Mouse (Mus musculus) mature B cell (primary cell): Measurements from ENCODE around the gene Gm20441.

ENCODE experiments used
- in situ Hi-C: fragments of 300-500 bp; cut with MboI; formaldehyde crosslinking; loops from 2 replicates; pipeline ENCODE4 v1.14.3; 2019

Gene Gm20441

GRCm38 (mm10) chr10:75780769-75781578 is at the start of gene Gm20441, which contains the start of gene Gstt3:
Gene Gm20441 (minus strand): TSS chr10:75780954.
Gene Gstt3 (minus strand): TSS chr10:75781414.
- in situ Hi-C loops, result no loop called here

DNA sequence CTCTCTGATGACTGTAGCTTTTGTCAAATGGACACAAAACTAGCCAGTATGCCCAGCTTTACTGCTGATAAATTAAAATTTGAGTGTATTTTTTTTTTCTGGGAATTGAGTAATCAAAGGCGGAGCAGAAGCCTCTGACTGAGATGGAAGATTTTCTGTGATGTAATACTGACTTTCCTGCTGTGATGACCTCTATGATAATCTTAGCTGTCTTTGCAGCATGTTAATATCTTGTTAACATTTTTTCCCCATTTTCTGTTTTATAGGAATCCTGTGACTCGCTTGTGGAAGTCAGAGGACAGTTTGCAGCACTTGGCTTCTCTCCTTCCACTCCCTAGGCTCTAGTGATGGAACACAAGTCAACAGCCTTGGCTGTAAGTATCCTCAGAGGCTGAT is 49.5 kb upstream of the Gm20441 start:
- in situ Hi-C loops, result no loop called here

DNA sequence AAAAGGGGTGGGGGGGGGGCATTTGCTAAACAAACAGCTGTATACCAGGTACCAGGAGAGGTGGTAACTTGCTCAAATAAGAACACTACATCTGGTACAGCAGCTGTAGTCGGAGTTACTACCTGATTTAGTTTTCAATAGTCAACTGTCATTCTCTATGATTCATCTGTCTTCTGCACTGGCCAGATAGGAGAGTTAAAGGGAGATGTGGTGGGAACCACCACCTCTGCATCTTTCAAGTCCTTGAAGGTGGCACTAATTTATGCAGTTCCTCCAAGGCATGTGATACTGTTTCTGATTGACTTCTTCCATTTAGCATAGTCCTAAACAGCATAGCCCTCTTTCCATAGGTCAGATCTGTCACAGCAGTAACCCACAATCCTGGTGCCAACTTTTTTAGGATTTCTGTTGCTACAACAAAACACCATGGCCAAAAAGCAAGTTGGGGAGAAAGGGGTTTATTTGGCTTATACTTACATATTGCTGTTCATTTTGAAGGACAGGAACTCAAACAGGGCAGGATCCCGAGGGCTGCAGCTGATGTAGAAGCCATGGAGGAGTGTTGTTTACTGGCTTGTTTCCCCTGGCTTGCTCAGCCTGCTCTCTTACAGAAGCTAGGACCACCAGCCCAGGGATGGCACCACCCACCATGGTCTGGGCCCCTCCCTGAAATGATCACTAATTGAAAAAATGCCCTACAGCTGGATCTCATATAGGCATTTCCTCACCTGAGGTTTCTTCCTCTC is 48.9 kb upstream of the Gm20441 start:
- in situ Hi-C loops, result no loop called here

DNA sequence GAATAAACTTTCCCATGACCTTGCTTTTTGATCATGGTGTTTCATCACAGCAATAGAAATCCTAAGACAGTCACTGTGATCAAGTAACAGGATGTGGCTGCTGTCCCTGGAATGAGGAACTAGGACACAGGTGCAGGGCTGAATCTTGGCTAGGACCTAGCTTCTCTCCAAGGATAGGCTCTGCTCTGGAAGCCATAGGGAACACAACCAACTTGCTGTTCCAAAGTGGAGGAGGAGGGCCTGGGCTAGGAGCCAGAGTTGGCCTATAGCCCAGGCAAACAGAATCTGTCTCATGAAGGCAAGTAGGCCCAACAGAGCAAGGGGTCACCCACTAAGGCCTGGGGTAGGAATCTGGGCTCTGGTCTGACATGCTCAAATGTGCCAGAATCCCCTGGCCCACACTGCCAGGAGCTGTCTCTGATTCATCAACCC is 47.8 kb upstream of the Gm20441 start:
- in situ Hi-C loops, result no loop called here

GRCm38 (mm10) chr10:75827668-75828360 is 47.1 kb upstream of the Gm20441 start:
- in situ Hi-C loops, result no loop called here

- in situ Hi-C loops, result no loop called here
Measured at GRCm38 (mm10) chr10:75824530-75824929, 43.8 kb upstream of the Gm20441 start.

GRCm38 (mm10) chr10:75823782-75824181 is 43.0 kb upstream of the Gm20441 start:
- in situ Hi-C loops, result no loop called here

- in situ Hi-C loops, result no loop called here
Measured at GRCm38 (mm10) chr10:75822443-75822842, 41.7 kb upstream of the Gm20441 start, which contains the start of gene Gstt4. Gene Gstt4 (minus strand): TSS chr10:75822543.

DNA sequence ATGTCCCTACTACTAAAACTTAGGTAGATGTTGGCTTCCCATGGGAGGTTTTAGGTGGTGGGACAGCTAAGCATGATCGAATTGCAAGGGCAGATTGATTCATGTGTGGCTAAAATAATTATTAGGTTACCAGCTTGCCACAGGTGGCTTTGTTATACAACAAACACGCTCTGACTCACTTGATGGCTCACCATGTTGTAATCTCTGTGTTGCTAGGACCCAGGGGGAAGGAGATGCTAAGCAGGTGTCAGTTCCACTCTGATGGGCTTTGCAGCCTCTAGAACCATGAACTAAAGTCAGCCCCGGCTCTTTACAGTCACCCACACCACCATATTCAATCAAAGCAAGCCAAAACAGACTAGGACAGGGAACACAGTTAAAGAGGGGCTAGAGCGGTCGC is 39.1 kb upstream of the Gm20441 start:
- in situ Hi-C loops, result no loop called here

DNA sequence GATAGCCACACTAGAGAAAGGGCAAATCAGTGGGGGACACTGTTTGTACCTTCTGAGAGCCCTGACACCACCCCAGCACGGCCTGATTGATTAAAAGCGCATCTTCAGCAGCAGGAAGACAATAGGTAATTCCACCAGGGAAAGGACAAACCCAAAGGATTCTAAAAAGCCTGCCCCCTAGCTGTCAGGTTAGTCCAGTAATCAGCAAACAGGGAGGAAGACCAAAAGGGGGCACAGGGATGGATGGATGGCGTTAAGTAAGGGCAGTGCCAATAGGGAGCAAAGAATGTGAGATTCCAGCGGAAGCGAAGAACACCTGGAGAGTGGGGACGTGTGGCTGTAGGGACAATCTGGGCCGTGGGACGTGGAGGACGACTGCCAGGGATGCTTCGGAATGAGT is 37.9 kb upstream of the Gm20441 start:
- in situ Hi-C loops, result no loop called here

DNA sequence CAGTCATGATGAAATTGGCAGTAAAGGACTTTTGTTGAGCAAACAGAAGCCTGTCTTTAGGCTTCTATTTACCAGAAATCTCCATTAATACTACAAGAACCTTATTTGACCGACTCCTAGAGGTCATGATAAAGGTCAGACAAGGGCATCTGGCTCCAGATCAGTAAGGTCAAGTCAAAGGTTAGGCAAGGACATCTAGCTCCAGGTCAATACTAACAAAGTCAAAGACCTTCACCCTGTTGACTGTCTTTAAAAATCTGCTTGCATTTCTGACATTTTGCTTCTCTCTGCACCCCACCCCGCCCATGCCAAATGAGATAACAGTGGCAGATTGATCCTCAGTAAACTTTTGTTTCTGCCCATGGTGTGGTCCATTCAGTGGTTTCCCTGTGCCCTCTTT is 23.5 kb upstream of the Gm20441 start:
- in situ Hi-C loops, result no loop called here

- in situ Hi-C loops, result no loop called here
Measured at GRCm38 (mm10) chr10:75798176-75798696, 17.5 kb upstream of the Gm20441 start, which contains the start of gene Gstt1. Gene Gstt1 (minus strand): TSS chr10:75798584.

DNA sequence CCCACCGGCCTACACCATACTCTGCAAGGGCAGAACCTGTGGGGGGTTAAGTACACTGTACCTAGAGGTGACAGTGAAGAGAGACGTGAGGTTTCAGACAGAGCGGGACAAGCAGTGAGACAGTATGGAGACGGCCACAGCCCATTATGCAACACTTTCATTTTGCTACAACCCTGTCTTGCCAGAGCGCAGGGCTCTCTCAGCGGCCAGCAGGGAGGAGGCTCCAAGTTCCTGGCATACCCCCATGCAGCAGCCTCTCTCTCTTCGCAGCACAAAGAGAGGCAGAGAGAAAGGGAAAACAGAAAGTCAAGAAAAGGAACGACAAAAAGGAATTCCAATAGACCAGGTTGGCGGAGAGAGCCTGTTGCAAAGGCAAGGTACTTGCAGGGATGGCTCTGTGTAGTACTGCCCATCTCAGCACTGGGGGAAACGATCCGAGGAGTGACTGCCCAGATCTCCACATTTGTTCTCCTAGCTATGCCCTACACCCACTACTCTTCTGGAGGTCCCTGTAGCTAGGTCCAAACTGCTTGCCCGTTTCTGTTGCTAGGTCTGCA is 16.9 kb upstream of the Gm20441 start:
- in situ Hi-C loops, result no loop called here

GRCm38 (mm10) chr10:75796731-75797516 is 16.2 kb upstream of the Gm20441 start:
- in situ Hi-C loops, result no loop called here

DNA sequence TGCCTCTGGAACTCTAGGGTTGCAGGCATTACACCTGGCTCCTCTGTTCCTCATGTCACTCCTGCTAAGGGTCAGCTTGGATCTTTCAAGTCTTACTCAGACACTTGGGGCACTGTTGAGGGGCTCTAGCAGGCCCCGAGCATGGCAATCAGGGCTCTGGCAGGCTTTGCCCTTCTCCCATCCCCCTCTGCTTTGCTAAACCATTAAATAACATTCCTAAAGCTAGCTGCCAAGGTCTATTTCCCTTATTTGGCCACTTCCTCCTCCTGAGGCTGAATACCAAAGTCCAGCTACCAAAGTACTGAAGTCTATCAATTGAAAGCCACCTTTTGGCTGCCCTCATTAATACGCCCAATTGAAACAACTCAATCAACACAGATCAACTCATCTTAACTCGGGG is 14.1 kb upstream of the Gm20441 start:
- in situ Hi-C loops, result no loop called here

DNA sequence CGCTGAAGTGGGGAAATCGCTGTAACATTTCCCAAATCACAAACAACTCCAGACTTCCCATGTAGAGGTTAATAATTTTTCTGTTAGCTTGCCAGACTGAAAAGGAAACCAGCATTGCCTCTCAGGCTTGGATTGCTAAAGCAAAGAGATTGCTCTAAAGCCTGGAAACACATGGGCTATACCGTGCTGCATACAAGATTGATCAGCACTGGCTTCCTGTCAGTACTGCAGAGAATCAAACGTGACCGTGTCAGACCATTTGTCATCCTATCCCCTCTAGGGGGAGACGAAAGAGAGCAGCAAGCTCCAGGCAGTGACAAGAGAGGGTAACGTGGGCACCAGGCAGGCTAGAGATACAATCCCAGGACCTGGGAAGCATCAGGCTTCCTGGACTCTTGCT is 10.0 kb upstream of the Gm20441 start:
- in situ Hi-C loops, result no loop called here

DNA sequence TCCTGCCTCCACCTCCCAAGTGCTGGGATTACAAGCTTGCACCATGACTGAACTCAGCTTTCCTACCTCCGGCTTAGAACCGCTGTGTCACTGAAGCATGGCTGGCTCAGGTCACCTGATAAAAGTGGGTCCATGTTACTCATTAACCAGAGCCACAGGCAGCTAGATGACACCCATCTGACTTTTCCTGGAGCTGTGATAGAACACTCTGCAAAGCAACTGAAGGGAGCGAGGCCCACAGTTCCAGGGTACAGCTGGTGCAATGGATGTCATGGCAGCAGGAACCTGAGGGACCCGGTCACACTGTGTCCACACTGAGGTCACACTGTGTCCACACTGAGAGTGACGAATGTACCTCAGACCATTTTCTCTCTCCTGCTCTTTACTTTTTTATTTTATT is 9.1 kb upstream of the Gm20441 start:
- in situ Hi-C loops, result no loop called here

GRCm38 (mm10) chr10:75789081-75789735 is 8.5 kb upstream of the Gm20441 start:
- in situ Hi-C loops, result no loop called here

DNA sequence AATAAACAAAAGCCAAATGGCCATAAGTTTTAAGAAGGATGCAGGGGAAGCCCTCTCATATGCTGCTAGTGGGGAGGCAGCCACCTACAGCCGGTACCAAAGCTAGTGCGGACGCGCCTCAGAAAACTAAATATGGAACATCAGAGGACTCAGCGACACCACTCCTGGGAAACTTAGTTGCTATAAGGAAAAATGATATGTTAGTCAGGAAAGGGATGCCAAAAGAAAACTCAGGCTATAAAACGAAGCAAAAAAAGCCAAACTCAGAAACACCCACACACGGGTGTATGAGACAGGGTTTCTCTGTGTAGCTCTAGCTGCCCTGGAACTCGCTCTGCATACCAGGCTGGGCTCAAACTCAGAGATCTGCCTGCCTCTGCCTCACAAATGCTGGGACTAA is 7.5 kb upstream of the Gm20441 start:
- in situ Hi-C loops, result no loop called here

DNA sequence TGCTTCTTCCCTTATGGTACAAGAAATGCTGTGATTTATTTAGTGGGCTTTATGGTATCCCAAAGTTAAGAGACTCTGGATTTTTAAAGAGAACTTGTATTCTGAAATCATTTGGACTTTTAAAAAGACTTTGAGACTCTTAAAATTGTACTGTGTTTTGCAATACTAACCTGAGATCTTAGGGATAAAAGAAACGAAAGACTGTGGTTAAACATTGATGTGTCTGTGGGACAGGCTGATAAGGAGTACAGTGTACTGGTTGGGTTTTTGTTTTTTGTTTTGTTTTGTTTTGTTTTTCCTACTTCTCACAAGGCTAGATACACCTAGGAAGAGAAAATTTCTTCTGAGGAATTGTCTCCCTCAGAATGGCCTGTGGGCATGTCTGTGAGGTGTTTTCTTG is 4.7 kb upstream of the Gm20441 start:
- in situ Hi-C loops, result no loop called here
